Mouse (Mus musculus) cerebellum, adult 11-12 months (tissue): ENCODE measurements around the gene Fam83f.
"Not testable (repeated sequence)": the region's sequence is repeated elsewhere in the genome, so short reads cannot be mapped to it uniquely, and the experiment has no call there.

Source experiments
- DNase-seq: peaks from one replicate; pipeline ENCODE4 v3.0.0; 2022

Gene Fam83f

GRCm38 (mm10) chr15:80707088-80707487 lies 35.4 kb downstream of the Fam83f start:
- peak; percentile 64 for DNase-seq

DNA sequence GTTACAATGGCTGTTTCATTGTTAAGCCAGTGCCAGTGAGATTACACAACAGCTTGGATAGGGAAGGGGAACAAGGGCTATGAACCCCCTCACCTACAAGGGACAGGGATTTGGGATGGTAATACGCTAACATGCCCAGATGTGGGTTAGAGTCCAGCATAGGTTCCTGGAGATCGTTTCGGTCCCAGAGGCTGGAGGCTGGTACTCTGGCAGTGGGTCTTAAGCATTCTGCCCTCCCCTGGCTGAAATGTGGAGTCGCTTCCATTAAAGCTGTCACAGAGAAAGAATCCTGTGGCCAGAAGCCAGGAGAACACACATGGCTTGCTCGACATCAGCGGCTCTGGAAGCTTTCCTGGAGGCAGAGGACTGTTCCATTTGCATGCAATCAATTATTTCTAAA lies 37.9 kb downstream of the Fam83f start:
- peak; percentile 67 for DNase-seq

DNA sequence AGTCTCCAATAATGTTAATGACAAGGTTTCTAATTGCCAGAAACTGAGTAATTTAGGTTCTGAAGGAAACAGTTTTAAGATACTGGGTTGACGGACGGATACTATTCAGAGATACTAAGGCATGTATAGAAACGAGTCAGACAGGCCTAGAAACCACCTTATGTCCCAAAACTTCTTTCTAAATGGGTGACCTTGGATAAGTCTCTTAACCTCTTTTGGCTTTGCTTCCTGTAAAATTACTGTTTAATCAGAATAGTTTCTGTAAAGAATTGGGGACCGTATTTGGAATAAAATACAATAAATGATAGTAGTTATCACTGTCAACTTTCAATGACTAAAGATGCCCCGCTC lies 38.6 kb downstream of the Fam83f start:
- no peak for DNase-seq

DNA sequence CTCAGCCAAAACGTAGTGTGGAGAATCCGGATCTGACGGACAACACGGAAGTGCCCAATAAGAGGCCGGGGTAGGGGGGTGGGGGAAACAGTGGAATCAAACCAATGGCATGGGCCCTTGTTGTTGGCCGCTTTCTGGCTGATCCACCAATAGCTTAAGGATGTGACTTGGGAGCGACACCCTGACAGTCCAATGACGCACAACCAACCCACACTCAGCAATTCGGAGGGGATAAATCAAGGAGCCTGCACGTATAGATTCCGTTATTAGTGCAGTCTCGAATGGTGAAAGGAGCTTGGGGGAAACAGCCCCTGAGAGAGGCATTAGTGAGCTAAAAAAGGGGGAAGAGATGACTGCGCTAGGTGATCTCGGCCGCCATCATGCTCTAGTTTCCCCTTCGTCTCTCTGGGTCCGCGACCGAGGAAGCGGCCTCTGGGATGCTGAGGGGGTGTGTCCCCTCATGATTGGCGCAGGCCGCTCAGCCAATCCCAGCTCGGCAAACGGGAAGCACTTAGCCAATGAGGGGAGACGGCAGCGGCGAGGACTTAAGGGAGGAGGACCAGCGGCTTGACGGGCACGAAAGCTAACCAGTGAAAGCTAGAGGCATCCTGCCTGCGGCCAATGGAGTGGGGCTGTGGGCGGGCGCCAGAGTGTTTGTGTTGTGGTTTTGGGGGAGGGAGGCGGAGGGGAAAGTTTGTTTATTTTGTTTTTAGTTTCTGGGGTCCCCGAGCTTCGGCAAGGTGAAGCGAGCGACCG lies 39.1 kb downstream of the Fam83f start, which contains the start of gene Tnrc6b:
TSS of gene Tnrc6b (plus strand) at position 706 of the 756 bp plus-strand sequence.
- DNase-seq, result peak; percentile 99

GRCm38 (mm10) chr15:80711401-80712151 lies 39.9 kb downstream of the Fam83f start:
- DNase-seq, result peak; percentile 81

DNA sequence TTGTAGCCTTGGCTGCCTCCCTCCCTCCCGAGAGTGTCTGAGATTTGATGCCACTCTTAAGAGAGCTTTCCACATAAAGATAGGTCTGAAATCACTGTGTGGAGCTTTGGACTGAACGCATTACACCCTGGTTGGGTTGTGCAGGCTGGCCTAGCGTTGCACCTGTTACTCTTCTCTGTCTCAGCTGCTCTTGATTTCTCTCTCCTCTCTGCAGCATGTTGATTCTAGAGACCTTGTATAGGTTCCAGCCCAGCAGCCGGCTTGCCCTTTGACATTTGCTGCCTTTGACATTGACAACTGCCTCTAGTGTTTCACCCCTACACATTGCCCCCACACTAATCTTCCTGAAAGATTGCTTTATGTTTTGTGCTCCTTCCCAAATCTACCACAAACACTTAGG lies 42.7 kb downstream of the Fam83f start:
- DNase-seq, result no peak

GRCm38 (mm10) chr15:80716631-80717135 lies 45.0 kb downstream of the Fam83f start:
- DNase-seq, result no peak

DNA sequence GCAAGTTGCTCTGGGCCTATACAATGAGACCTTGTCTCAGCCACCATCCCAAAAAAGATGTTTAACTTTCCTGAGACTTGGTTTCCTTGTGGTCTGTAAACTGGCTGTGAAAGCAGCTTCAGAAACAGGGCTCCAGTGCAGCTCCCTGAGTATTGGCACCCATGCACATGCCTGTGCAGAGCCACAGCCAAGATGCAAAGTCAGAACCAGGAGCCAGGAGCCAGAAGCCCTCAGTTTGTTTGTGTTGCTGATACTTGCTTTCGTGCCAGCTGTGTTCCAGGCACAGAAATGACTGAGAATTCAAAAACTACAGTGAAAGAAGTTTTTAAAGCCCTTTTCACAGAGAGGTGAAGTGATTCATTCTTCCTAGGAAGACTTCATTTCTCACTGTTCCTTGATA lies 45.8 kb downstream of the Fam83f start:
- no peak for DNase-seq

DNA sequence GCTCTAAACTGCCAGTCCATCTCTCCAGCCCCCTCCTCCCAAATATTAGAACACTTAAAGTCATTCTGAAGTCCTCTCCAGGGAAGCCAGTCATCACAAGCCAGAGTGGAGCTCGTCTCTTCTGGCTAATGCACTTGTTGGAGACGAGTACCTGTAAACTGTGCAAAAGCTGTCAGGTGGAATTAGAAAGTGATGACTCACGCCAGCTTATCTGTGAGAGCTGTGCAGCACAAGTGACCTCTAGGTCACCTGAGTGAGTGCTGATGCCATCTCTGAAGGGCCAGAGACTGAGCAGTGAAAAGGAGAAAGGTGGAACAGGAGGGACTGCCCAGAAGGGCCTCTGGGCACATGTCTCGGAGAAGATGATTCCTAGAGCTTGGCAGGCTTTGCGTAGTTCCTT lies 48.6 kb downstream of the Fam83f start:
- DNase-seq, result no peak

DNA sequence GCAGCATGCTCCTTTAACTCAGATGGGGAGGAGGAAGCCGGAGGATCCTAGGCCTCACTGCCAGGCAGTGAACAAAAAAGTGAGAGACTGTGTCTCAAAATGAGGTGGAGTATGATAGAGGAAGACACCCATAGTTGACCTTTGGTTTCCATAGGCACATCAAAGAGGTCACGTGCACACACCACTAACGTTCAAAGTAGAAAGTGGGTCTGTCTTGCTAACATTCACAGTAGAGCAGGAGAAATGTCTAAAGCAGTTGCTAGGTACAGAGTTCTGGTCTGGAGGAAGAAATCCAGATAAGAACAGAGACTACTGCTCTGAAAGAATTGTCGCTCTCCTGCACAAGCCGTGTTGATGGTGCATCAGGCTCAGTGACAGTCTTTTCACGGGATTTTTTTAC lies 50.2 kb downstream of the Fam83f start:
- DNase-seq, result no peak

- no peak for DNase-seq
Measured at GRCm38 (mm10) chr15:80722366-80722765, 50.7 kb downstream of the Fam83f start.

DNA sequence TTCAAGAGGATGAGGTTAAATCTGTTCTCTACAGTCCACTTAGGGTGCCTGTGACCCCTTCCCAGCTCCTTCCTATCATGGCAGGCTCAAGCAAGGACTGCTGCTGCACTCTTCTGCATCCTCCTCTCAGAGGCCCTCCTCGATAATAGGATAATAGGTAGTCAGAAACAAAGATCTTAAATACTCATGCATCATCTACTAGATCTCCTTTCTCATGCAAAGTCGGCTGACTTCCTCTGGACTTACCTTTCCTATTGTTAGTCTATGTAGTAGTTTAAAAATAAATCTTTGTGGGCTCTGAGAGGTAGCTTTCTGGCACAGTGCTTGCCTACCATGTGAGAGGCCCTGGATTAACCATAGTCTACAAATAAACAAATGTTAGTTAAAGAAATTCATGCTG lies 57.8 kb downstream of the Fam83f start:
- DNase-seq, result no peak

- DNase-seq, result no peak
Measured at GRCm38 (mm10) chr15:80731043-80731442, 59.4 kb downstream of the Fam83f start.

GRCm38 (mm10) chr15:80731511-80731910 lies 59.9 kb downstream of the Fam83f start:
- no peak for DNase-seq

DNA sequence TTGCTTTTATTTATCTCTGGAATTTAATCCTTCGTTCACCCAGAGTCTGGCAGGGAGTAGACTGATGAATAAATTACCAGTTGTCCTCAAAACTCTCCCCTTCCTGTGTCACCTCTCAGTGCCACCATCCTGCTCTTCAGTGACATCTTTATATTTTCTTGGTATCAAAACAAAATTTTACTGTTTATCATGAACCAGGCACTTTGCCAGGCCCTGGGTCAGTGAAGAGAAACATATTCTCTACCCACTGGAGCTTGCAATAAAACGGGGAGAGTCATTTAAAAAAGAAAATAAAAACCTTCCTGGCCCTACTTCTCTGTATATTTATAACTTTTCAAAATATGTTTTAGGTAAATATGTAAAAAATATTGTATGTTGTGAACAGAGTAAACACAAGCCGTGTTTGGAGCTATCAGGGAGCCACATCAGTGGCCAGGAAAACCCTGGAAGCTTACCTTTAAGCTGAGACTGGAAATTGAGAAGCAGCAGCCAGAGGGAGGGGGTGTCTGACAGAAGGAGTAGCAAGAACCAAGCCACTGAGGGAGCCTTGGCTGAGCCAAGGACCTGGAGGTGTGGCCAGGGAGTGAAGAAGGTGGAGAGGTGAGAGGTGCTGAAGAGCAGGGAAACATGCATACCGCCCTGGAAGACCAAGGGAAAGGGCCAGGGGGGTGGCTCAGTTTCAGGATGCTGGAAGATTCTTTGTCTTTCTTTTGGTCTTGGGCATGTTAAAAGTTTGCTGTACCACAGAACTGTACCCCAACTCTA lies 60.8 kb downstream of the Fam83f start:
- no peak for DNase-seq

DNA sequence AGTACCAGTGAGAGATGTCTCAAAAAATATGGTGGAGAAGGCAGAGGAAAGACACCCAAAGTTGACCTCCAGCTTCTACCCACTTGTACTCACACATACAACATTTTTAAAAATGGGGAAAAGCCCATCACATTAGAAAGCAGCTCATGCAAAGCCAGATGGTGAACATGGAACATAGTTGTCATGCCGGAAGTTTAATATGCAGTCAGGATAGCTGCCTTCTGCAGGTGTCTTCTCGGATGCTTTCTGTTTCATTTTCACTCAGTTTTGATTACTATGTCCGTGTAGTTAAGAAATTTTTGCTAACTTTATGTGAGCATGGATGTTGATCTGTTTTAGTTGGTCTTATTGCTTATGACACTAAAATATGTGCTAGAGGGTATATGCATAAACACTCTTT lies 63.7 kb downstream of the Fam83f start:
- no peak for DNase-seq

DNA sequence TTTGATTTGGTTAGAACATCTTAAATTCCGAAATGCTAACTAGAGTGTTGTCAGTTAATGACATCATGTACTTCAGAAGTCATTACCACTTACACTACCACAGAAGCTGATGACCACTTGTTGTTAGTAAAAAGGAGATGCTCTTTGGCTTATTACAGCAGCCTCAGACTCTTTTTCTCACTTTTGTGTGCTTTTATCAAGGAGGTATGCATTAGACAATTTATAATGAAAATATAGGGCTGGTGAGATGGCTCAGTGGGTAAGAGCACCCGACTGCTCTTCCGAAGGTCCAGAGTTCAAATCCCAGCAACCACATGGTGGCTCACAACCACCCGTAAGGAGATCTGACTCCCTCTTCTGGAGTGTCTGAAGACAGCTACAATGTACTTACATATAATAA lies 64.1 kb downstream of the Fam83f start:
- DNase-seq, result not testable (repeated sequence)

- no peak for DNase-seq
Measured at GRCm38 (mm10) chr15:80736553-80736952, 64.9 kb downstream of the Fam83f start.

DNA sequence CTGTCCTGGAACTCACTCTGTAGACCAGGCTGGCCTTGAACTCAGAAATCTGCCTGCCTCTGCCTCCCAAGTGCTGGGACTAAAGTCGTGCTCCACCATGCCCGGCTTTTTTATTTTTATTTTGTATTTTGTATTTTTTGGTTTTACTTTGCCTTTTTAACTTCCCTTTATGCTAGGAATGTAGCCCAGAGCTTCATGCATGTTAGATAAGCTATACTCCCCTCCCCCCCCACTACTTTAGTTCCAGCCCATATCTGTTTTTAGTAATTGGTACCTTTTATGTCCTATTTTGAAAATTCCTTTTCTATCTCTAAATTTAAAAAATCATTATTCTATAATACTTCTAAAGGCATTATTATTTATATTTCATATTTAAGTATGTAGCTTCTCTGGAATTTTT lies 66.6 kb downstream of the Fam83f start:
- DNase-seq, result no peak

- DNase-seq, result no peak
Measured at GRCm38 (mm10) chr15:80739972-80740371, 68.3 kb downstream of the Fam83f start.

DNA sequence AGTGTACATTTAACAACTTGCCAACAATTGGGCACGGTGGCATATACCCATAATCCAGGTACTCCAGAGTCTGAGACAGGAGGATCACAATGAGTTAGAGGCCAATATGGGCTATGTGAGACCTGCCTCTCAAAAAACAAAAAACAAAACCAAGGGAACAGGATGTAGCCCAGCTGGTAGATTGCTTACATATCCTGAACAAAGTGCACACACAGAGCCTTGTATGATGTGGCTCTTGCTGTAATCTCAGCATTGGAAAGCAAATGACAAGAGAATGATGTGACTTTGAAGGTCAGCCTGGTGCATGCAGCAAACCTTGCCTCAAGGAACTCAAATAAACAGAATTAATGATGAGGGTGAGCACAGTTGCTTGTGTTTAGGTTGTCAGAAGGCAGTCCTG lies 70.2 kb downstream of the Fam83f start:
- DNase-seq, result no peak

DNA sequence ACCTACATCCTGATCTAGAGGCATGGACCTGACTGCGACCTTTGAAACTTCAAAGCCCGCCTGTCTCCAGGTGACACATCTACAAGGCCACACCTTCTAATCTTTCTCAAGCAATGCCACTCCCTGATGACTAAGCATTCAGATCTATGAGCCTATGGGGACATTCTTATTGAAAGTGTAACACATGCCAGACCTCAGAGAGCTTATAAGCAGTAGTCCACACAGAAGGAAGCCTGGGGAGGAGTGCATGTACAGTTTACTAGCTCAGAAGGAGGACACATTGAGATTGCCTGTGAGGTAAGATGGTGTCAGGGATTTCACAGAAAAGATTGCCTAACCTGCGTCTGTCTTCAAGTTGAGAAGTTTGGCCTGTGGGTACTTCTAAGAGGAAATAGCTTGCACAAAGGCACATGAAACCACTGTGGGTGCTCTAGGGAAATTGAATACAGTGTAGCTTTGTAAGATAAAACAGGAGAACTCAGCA lies 71.4 kb downstream of the Fam83f start:
- no peak for DNase-seq

- DNase-seq, result no peak
Measured at GRCm38 (mm10) chr15:80743606-80744005, 72.0 kb downstream of the Fam83f start.
